Mouse (Mus musculus) myocyte (in vitro differentiated cells): ENCODE data around the gene Praf2. TPM values are rescaled to one million over a fixed set of nuclear protein-coding genes. Genes with fewer than 3 reads are reported as not detected.

Source experiments
- H3K27me3 ChIP-seq: one replicate; pipeline ENCODE4 v1.6.1; 2011; ENCODE audit not compliant: control insufficient read depth, insufficient read depth, insufficient read length
- H3K36me3 ChIP-seq: one replicate; pipeline ENCODE4 v1.6.1; 2011; ENCODE audit not compliant: control insufficient read depth, insufficient read depth
- H3K4me2 ChIP-seq: one replicate; pipeline ENCODE4 v1.6.1; 2011; ENCODE audit warnings: low read depth, control low read depth
- H3K4me3 ChIP-seq: one replicate; pipeline ENCODE4 v1.5.1; 2011; ENCODE audit warnings: mild to moderate bottlenecking, control low read depth, moderate library complexity
- H3K79me2 ChIP-seq: one replicate; pipeline ENCODE4 v1.6.1; 2011; ENCODE audit not compliant: control insufficient read depth, insufficient read depth
- H3ac ChIP-seq: one replicate; pipeline ENCODE4 v1.6.1; 2011; ENCODE audit not compliant: control insufficient read depth, insufficient read length
- CEBPB ChIP-seq: IDR thresholded peaks from 2 replicates; pipeline ENCODE4 v1.6.1; 2011; ENCODE audit warnings: mild to moderate bottlenecking, moderate library complexity; ENCODE audit not compliant: poor library complexity, insufficient read depth, severe bottlenecking
- E2F4 ChIP-seq: IDR thresholded peaks from one replicate; pipeline ENCODE4 v1.6.1; 2011; ENCODE audit warnings: mild to moderate bottlenecking, control low read depth, moderate library complexity; ENCODE audit not compliant: insufficient read depth
- MAX ChIP-seq: IDR thresholded peaks from one replicate; pipeline ENCODE4 v1.6.1; 2011; ENCODE audit warnings: low read depth, mild to moderate bottlenecking, control low read depth
- MYOD1 ChIP-seq, 3 experiments: IDR thresholded peaks; one replicate each; pipeline ENCODE4 v1.6.1; 2011; ENCODE audit warnings: control low read depth in 2 of 3, low read depth in 2 of 3, mild to moderate bottlenecking in 2 of 3, moderate library complexity in 1 of 3; ENCODE audit not compliant: insufficient read length in 2 of 3, control insufficient read depth in 1 of 3
- MYOG ChIP-seq, 3 experiments: IDR thresholded peaks; one replicate each; pipeline ENCODE4 v1.6.1; 2011; ENCODE audit warnings: control low read depth in 2 of 3, low read depth in 2 of 3, mild to moderate bottlenecking in 2 of 3; ENCODE audit not compliant: insufficient read length in 2 of 3, control insufficient read depth in 1 of 3, insufficient read depth in 1 of 3
- POLR2A ChIP-seq: IDR thresholded peaks from one replicate; pipeline ENCODE4 v1.6.1; 2011; ENCODE audit warnings: low read depth, mild to moderate bottlenecking, control low read depth, moderate library complexity; ENCODE audit not compliant: insufficient read length
- POLR2AphosphoS2 ChIP-seq: IDR thresholded peaks from one replicate; pipeline ENCODE4 v1.6.1; 2011; ENCODE audit warnings: low read depth, control low read depth; ENCODE audit not compliant: insufficient read length
- REST ChIP-seq: IDR thresholded peaks from one replicate; pipeline ENCODE4 v1.6.1; 2011; ENCODE audit warnings: mild to moderate bottlenecking, control low read depth, moderate library complexity; ENCODE audit not compliant: insufficient read depth, insufficient read length
- SRF ChIP-seq: IDR thresholded peaks from one replicate; pipeline ENCODE4 v1.6.1; 2011; ENCODE audit warnings: low read depth; ENCODE audit not compliant: control insufficient read depth, insufficient read length
- TCF12 ChIP-seq: IDR thresholded peaks from one replicate; pipeline ENCODE4 v1.6.1; 2011; ENCODE audit warnings: mild to moderate bottlenecking, control low read depth; ENCODE audit not compliant: poor library complexity, insufficient read depth, severe bottlenecking
- TCF3 ChIP-seq: IDR thresholded peaks from one replicate; pipeline ENCODE4 v1.6.1; 2011; ENCODE audit warnings: low read depth, control low read depth; ENCODE audit not compliant: insufficient read length
- USF1 ChIP-seq: IDR thresholded peaks from one replicate; pipeline ENCODE4 v1.6.1; 2011; ENCODE audit warnings: low read depth, mild to moderate bottlenecking, control low read depth, moderate library complexity
- polyA plus RNA-seq: library from polyadenylated mRNA; unstranded; fragments of >200 nt; fragmentation: generic; extraction: Trizol; gene quantifications from one replicate; pipeline ENCODE4 v1.2.1, GENCODE M21; 2012; ENCODE audit warnings: missing spikeins

The Praf2 gene
- polyA plus RNA-seq, 1 experiment, result 64.4 TPM

GRCm38 (mm10) chrX:7724135-7724534 lies 4.1 kb upstream of the Praf2 start:
- H3ac ChIP-seq, result no peak overlapping the region
- H3K27me3 ChIP-seq, result no peaks in the 10 kb centered on the region
- TF ChIP-seq USF1, result no peak
- no peak for TF ChIP-seq TCF12
- TF ChIP-seq SRF, result no peak
- no peak for TF ChIP-seq E2F4
- no peak for TF ChIP-seq CEBPB
- no peak for TF ChIP-seq MYOD1 (IDR thresholded peaks at IDR 0.05; ENCODE audit: control insufficient read depth in 1 of 3, insufficient read length in 2 of 3, low read depth in 2 of 3)
- no peak for TF ChIP-seq POLR2AphosphoS2
- no peak for TF ChIP-seq MAX
- no peak for TF ChIP-seq TCF3
- no peak for TF ChIP-seq POLR2A
- TF ChIP-seq REST, result no peak
- TF ChIP-seq MYOG (IDR thresholded peaks at IDR 0.05; ENCODE audit: control insufficient read depth in 1 of 3, insufficient read depth in 1 of 3, insufficient read length in 2 of 3, low read depth in 2 of 3), result no peak
- no peak overlapping the region for H3K4me3 ChIP-seq
- H3K4me2 ChIP-seq, result no peak overlapping the region
- H3K36me3 ChIP-seq, result no peaks in the 10 kb centered on the region
- peaks cover 8% of the 10 kb centered on the region for H3K79me2 ChIP-seq

DNA sequence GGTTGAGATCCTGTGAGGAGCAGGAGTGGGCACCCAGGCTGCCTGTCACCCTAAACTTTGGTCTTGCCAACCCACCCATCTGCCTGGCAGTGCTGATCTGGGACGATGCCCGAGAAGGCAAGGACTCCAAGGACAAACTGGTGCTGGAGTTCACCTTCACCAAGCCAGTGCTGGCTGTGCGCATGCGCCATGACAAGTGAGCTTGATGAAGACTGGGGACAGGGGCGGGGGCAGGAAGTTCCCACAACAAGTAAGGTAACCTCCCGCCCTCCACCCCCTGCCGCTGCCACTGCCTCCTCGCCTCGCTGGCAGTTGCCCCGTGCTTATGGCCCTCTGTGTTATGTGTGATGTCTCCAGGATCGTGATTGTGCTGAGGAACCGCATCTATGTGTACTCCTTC lies 2.4 kb upstream of the Praf2 start:
- Histone ChIP-seq H3ac (no peak overlapping the region), H3K36me3 (no peaks in the 10 kb centered on the region), H3K79me2 (peaks cover 8% of the 10 kb centered on the region), H3K4me3 (no peak overlapping the region), H3K27me3 (no peaks in the 10 kb centered on the region), H3K4me2 (no peak overlapping the region)
- TF ChIP-seq CEBPB (no peak), MAX (no peak), TCF3 (no peak), TCF12 (no peak), MYOD1 (IDR thresholded peaks at IDR 0.05; ENCODE audit: control insufficient read depth in 1 of 3, insufficient read length in 2 of 3, low read depth in 2 of 3) (no peak), SRF (no peak), REST (no peak), MYOG (IDR thresholded peaks at IDR 0.05; ENCODE audit: control insufficient read depth in 1 of 3, insufficient read depth in 1 of 3, insufficient read length in 2 of 3, low read depth in 2 of 3) (no peak)

DNA sequence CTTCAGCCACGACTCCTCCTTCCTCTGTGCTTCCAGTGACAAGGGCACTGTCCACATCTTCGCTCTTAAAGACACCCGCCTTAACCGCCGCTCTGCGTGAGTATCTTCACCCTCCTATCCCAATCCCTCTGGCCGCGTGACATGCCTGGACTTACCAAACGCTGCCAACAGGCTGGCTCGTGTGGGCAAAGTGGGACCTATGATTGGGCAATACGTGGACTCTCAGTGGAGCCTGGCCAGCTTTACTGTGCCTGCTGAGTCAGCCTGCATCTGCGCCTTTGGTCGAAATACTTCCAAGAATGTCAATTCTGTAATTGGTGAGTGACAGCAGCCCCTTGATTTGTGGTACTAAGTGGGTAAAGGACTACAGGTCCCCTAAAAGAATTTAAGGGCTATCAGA lies 1.1 kb upstream of the Praf2 start:
- Histone ChIP-seq H3ac (no peak overlapping the region), H3K79me2 (peaks cover 8% of the 10 kb centered on the region), H3K4me3 (no peak overlapping the region), H3K27me3 (no peaks in the 10 kb centered on the region), H3K4me2 (no peak overlapping the region), H3K36me3 (no peaks in the 10 kb centered on the region)
- no peak for TF ChIP-seq POLR2AphosphoS2
- 0 out of 2 replicates have a peak, but pooled peaks have one; percentile 29 for TF ChIP-seq CEBPB

GRCm38 (mm10) chrX:7728922-7729265 lies 655 bp downstream of the Praf2 start:
- Histone ChIP-seq H3K4me2 (peak overlapping the region; percentile 53), H3K79me2 (no peaks in the 10 kb centered on the region), H3ac (no peak overlapping the region), H3K36me3 (no peaks in the 10 kb centered on the region), H3K4me3 (peak overlapping the region; percentile 33), H3K27me3 (no peaks in the 10 kb centered on the region)
- no peak for TF ChIP-seq TCF3
- TF ChIP-seq E2F4, result no peak
- no peak for TF ChIP-seq POLR2AphosphoS2
- no peak for TF ChIP-seq CEBPB
- TF ChIP-seq REST, result no peak
- TF ChIP-seq TCF12, result no peak
- TF ChIP-seq MYOD1 (IDR thresholded peaks at IDR 0.05; ENCODE audit: control insufficient read depth in 1 of 3, insufficient read length in 2 of 3, low read depth in 2 of 3), result no peak
- TF ChIP-seq SRF, result no peak
- no peak for TF ChIP-seq MYOG (IDR thresholded peaks at IDR 0.05; ENCODE audit: control insufficient read depth in 1 of 3, insufficient read depth in 1 of 3, insufficient read length in 2 of 3, low read depth in 2 of 3)
- TF ChIP-seq USF1, result no peak

- Histone ChIP-seq H3K36me3 (no peaks in the 10 kb centered on the region), H3K79me2 (no peaks in the 10 kb centered on the region), H3K27me3 (no peaks in the 10 kb centered on the region), H3K4me3 (no peak overlapping the region), H3ac (no peak overlapping the region), H3K4me2 (no peak overlapping the region)
- no peak for TF ChIP-seq REST
- TF ChIP-seq POLR2AphosphoS2, result no peak
- no peak for TF ChIP-seq MAX
- TF ChIP-seq TCF3, result no peak
- TF ChIP-seq MYOG (IDR thresholded peaks at IDR 0.05; ENCODE audit: control insufficient read depth in 1 of 3, insufficient read depth in 1 of 3, insufficient read length in 2 of 3, low read depth in 2 of 3), result no peak
- no peak for TF ChIP-seq SRF
- no peak for TF ChIP-seq TCF12
- TF ChIP-seq MYOD1 (IDR thresholded peaks at IDR 0.05; ENCODE audit: control insufficient read depth in 1 of 3, insufficient read length in 2 of 3, low read depth in 2 of 3), result no peak
- TF ChIP-seq CEBPB, result no peak
These were observed 5.4 kb downstream of the Praf2 start for GRCm38 (mm10) chrX:7733571-7734156.
